Mouse (Mus musculus) liver, embryonic 13.5 days (tissue): ENCODE measurements at regions not wholly inside any gene's neighbourhood (a gene's known extent, or its start where the extent isn't known, plus 50 kb on each side); places are given as distances from the start of the nearest gene placed in this dataset.

Source experiments
- ATAC-seq: fragments of 200-750 bp; cut with Nextera tagmentation; 2 replicates; pipeline ENCODE4 v1.8.0; 2017; ENCODE audit warnings: low read depth, mild to moderate bottlenecking, moderate number of reproducible peaks, moderate library complexity
- DNase-seq: peaks from one replicate; pipeline ENCODE4 v3.0.0; 2022
- H3K27ac ChIP-seq: fragments of 300-500 bp; sonication (generic); 2 replicates; pipeline ENCODE4 v1.5.1; 2015; ENCODE audit warnings: moderate library complexity, mild to moderate bottlenecking, inconsistent platforms
- H3K27me3 ChIP-seq: fragments of 300-500 bp; sonication (generic); 2 replicates; pipeline ENCODE4 v1.6.1; 2015; ENCODE audit warnings: mild to moderate bottlenecking, inconsistent platforms
- H3K36me3 ChIP-seq: fragments of 300-500 bp; sonication (generic); 2 replicates; pipeline ENCODE4 v1.6.1; 2015; ENCODE audit warnings: mild to moderate bottlenecking, inconsistent platforms
- H3K4me1 ChIP-seq: fragments of 300-500 bp; sonication (generic); replicated peaks from 2 replicates; pipeline ENCODE4 v1.6.1; 2015; ENCODE audit warnings: inconsistent platforms
- H3K4me2 ChIP-seq: fragments of 300-500 bp; sonication (generic); 2 replicates; pipeline ENCODE4 v1.6.1; 2015; ENCODE audit warnings: inconsistent platforms, mild to moderate bottlenecking, moderate library complexity
- H3K4me3 ChIP-seq: fragments of 300-500 bp; sonication (generic); replicated peaks from 2 replicates; pipeline ENCODE4 v1.5.1; 2015; ENCODE audit warnings: mild to moderate bottlenecking, inconsistent platforms
- H3K9ac ChIP-seq: fragments of 300-500 bp; sonication (generic); 2 replicates; pipeline ENCODE4 v1.6.1; 2015; ENCODE audit warnings: mild to moderate bottlenecking, inconsistent platforms
- H3K9me3 ChIP-seq: fragments of 300-500 bp; sonication (generic); replicated peaks from 2 replicates; pipeline ENCODE4 v1.6.1; 2016; ENCODE audit warnings: inconsistent platforms
- WGBS: fragments of 180-500 bp; shearing (Covaris S2); methylation state at CpG from one replicate; pipeline ENCODE4 v1.1.7; 2015; ENCODE audit not compliant: insufficient replicate concordance; 5-methylcytosine and 5-hydroxymethylcytosine counted together

GRCm38 (mm10) chr9:40603521-40603920, 66.9 kb upstream of the Gm21915 start:
- Histone ChIP-seq H3K4me2 (no peak overlapping the region), H3K4me3 (no peak overlapping the region), H3K4me1 (peaks cover 3% of the 10 kb centered on the region; the same call in 1 of the 2 replicates), H3K36me3 (no peaks in the 10 kb centered on the region), H3K27ac (no peak overlapping the region), H3K9me3 (no peaks in the 10 kb centered on the region), H3K27me3 (no peaks in the 10 kb centered on the region), H3K9ac (no peak overlapping the region)
- DNase-seq (no peak), ATAC-seq (no peak)
- WGBS = 18% methylated on average over 1 of the region's 1 CpGs

GRCm38 (mm10) chr9:40598431-40598831, 67.2 kb upstream of the Gramd1b start:
- peaks cover 2% of the 10 kb centered on the region; the same call in 1 of the 2 replicates for H3K4me1 ChIP-seq
- H3K4me2 ChIP-seq = no peak overlapping the region
- no peaks in the 10 kb centered on the region for H3K36me3 ChIP-seq
- no peak overlapping the region for H3K9ac ChIP-seq
- WGBS = 61% methylated on average over 7 of the region's 7 CpGs
- no peak overlapping the region for H3K27ac ChIP-seq
- no peak overlapping the region for H3K4me3 ChIP-seq
- H3K27me3 ChIP-seq = no peaks in the 10 kb centered on the region
- DNase-seq = no peak
- ATAC-seq = no peak
- no peaks in the 10 kb centered on the region for H3K9me3 ChIP-seq

DNA sequence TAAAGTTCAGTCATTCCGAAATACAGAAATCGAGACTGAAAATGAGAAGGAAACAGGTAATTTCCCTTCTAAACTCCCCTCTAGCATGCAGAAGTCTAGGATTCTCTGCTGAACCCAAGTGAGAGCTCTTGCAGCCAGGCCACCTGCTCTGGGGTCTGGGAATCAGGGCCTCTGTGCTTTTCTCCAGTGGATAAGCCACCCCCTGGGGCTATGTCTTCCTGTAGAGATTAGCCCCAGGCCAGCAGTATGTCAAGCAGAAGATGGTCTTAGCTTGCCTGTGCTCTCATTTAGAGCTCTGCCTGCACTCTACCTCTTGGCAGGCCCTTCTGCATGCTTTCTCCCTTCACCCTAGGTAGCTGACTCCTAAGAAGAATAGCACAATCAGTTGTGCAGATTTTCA, 56.2 kb upstream of the Gramd1b start:
- Histone ChIP-seq H3K27me3 (no peaks in the 10 kb centered on the region), H3K4me3 (no peak overlapping the region)
- 61% methylated on average over 2 of the region's 2 CpGs for WGBS

GRCm38 (mm10) chr9:40586581-40586980, 55.4 kb upstream of the Gramd1b start:
- Histone ChIP-seq H3K9me3 (no peaks in the 10 kb centered on the region), H3K4me2 (no peak overlapping the region), H3K4me1 (no peaks in the 10 kb centered on the region), H3K9ac (no peak overlapping the region), H3K4me3 (no peak overlapping the region), H3K36me3 (no peaks in the 10 kb centered on the region), H3K27ac (no peak overlapping the region), H3K27me3 (no peaks in the 10 kb centered on the region)
- ATAC-seq (no peak), DNase-seq (no peak)
- WGBS = 67% methylated on average over 7 of the region's 7 CpGs

More for the DNA sequence above, 56.2 kb upstream of the Gramd1b start:
- Histone ChIP-seq H3K27ac (no peak overlapping the region), H3K4me2 (no peak overlapping the region), H3K4me1 (no peaks in the 10 kb centered on the region), H3K36me3 (no peaks in the 10 kb centered on the region), H3K9me3 (no peaks in the 10 kb centered on the region), H3K9ac (no peak overlapping the region)
- ATAC-seq = no peak
- no peak for DNase-seq

- H3K36me3 ChIP-seq = no peaks in the 10 kb centered on the region
- WGBS = 49% methylated on average over 11 of the region's 11 CpGs
- H3K27ac ChIP-seq = no peak overlapping the region
- H3K4me1 ChIP-seq = no peaks in the 10 kb centered on the region
- DNase-seq (peak; percentile 15), ATAC-seq (no peak)
- no peak overlapping the region for H3K4me3 ChIP-seq
- no peaks in the 10 kb centered on the region for H3K9me3 ChIP-seq
- H3K4me2 ChIP-seq = no peak overlapping the region
- H3K27me3 ChIP-seq = no peaks in the 10 kb centered on the region
- H3K9ac ChIP-seq = no peak overlapping the region
Observed at GRCm38 (mm10) chr9:40583554-40583953, 52.4 kb upstream of the Gramd1b start.

- no peaks in the 10 kb centered on the region for H3K36me3 ChIP-seq
- H3K27ac ChIP-seq = no peak overlapping the region
- H3K9ac ChIP-seq = no peak overlapping the region
- no peak overlapping the region for H3K4me2 ChIP-seq
- DNase-seq = no peak
- 24% methylated on average over 2 of the region's 2 CpGs for WGBS
- no peaks in the 10 kb centered on the region for H3K4me1 ChIP-seq
- H3K9me3 ChIP-seq = no peaks in the 10 kb centered on the region
- H3K27me3 ChIP-seq = no peaks in the 10 kb centered on the region
- no peak overlapping the region for H3K4me3 ChIP-seq
- ATAC-seq = peak; percentile 29; the same call in 1 of the 2 replicates
Observed at GRCm38 (mm10) chr9:40581854-40582253, 50.7 kb upstream of the Gramd1b start.
